Mouse (Mus musculus): ENCODE data around the gene Pkm.

Gene Pkm

DNA sequence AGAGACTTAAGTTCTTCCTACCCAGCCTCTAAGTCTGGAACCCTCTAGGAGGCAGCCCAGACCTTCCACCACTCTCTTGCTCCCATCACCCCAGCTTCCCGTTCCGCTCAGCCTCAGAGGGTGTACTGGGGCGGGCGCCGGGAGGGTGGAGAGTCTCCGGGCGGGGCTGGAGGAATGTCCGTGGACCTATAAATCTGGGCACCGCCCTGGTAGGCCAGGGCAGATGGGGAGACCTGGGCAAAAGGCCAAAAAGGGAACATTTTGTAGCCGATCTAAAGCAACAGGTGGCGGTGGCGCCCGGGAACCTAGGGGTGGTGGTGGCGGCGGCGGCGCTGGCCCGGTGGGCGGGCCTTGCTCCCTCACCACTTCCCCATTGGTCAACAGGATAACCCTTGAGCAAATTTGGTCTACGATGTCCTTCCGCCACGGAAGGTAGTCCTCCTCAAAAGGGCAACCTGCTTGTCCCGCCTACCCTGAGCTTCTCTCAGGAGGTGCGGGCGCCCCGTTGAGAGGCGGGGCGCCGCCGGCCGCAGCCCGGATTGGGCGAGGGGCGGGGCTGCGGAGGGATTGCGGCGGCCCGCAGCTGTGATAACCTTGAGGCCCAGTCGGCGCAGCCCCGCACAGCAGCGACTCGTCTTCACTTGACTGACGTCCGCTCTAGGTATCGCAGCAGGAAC is at the start of gene Pkm:
Gene Pkm, plus strand, starts transcription at position 411 of the 677 bp plus-strand sequence.
- DNase-seq (ENCODE audit: extremely low spot score, low read depth, low spot score) = peak; percentile 100

DNA sequence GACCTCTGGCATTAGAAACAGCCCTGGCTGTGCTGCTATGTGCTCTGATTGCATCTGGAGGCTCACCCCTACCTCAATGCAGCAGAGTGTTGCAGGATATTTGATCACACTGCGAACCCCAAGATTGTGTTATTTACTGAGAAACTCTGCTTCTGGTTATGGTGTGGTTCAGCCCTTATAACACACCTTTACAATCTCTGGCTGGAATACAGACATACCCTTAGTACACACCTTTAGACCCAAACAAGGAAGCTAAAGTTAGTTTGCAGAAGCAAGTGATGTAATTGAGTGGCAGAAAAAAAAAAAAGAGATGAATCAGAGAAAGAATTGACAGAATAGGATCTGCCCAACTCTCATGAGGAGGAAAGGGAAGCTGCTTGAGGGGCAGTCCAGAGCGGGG is 45.2 kb upstream of the Pkm start:
- no peak for DNase-seq (ENCODE audit: extremely low spot score, low read depth, low spot score)

DNA sequence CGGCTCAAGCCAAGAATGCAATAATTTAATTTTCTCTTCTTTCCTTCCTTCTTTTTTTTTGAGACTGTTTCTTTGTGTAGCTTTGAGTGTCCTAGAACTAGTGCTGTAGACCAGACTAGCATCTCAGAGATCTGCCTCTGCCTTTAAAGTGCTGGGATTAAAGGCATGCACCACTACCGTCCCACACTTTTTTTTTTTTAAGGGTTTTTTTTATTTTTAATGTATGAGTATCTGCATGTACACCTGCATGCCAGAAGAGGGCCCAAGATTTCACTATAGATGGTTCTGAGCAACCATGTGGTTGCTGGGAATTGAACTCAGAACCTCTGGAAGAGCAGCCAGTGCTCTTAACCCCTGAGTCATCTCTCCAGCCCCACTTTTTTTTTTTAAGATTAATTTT is 40.4 kb upstream of the Pkm start:
- no peak for DNase-seq (ENCODE audit: extremely low spot score, low read depth, low spot score)

DNA sequence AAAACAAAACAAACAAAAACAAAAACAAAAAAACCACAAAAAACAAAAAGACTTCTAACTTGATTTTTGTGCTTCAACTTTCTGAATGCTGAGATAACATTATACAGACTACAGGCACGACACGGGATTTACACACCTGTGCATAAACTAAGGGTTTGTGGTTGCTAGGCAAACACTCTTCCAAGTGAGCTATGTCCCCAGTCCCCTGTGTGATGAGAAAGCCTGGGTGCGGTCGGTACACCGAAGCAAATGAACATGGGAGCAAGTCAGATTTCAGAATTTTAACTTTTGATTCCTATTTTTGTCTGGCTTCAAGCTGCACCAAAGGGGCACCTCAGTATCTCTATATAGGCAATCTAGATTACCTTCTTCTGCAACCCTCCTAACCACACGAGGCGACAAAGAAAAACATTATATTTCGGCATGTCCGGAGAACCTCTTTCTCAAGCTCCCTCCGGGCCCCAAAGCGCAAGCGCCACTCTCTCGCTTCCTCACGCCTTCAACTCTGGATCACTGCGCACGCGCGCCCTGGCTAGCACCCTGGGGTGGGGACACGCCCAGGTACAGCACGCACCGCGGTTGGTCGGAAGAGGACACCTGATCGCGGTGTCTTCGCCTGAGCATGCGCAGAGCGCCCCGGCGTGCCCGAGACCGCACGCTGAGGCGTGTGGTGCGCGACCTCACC is 39.4 kb upstream of the Pkm start, which contains the start of gene Parp6:
Gene Parp6, plus strand, starts transcription at position 663 of the 685 bp plus-strand sequence.
- DNase-seq (ENCODE audit: extremely low spot score, low read depth, low spot score) = peak; percentile 88

DNA sequence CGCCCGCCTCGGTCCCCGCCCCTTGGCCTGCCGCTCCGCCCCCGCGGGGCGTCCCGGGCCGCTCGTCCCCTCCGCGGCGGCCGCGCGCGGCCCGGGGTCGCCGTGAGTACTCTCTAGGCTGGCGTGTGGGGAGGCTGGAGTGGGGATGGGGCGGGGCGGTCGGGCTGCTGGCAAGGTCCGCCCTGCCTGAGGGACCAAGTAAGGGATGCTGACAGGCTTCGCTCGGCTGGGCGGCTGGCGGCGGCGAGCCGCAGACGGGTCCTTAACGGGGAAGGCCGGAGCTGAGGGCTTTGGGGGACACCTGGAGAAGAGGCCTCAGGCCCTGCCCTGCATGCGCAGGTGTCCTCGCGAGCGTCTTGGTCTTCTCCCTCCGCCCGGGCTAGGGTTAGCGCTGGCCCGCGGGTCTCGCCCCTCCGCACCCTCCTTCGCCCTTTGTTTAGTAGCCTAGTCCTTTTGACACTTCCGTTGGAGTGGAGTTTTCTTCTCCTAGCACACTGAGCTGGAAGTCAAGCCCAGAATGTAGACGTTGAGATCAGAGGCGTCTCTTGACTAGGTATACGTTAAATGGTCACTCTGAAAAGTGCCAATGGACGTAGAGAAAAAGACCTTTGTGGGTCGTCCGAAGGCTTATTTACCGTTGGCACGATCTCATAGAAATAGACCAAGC is 38.7 kb upstream of the Pkm start:
- DNase-seq (ENCODE audit: extremely low spot score, low read depth, low spot score) = peak; percentile 2

DNA sequence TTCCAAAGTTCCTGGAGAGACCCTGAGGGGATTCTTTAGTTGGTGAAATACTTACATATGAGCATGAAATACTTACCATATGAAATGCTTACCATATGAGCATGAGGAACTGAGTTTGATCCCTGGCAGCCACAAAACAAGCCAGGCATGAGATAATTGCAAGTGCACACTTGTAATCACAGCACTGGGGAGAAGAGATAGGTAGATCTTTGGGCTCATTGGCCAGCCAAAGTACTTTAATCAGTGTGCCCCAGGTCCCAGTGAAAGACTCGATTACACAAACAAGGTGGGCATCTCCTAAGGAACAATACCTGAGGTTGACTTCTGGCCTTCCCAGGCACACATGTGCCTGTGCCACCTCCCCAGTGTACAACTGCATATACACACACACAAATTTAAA is 17.8 kb upstream of the Pkm start:
- DNase-seq (ENCODE audit: extremely low spot score, low read depth, low spot score) = no peak

DNA sequence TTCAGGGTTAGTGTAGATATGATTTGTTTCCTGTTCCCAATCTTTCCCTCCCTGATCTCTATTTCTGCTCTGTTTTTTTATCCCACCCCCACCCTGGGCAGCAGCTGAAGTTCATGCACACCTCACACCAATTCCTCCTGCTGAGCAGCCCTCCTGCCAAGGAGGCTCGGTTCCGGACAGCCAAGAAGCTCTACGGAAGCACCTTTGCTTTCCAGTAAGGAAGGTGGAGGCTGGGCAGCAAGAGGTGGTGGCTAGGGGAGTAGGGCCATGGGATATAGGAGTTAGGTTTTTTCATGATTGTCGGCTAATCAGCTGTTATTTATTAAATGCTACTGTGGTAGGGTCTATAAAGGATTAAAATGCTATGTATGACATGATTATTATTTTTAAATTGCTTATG is 16.2 kb upstream of the Pkm start:
- no peak for DNase-seq (ENCODE audit: extremely low spot score, low read depth, low spot score)

DNA sequence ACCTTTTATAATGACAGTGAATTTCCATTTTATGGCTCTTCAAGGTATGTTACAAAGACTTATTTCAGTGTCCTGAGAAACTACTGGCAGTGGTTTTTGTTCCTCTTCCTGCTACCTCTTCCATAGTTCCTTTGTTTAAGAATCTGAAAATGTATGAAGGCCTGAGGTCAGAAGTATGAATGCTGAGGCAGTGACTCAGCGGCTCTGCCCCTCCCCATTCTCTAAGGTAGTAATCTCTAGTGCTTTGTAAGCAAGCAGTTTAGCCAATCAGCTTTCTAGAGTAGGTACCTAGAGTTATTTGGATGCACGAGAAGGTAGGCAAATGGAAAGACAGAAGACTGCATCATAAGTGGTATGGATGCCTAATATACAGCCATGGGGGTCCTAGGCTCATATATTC is 14.8 kb upstream of the Pkm start:
- no peak for DNase-seq (ENCODE audit: extremely low spot score, low read depth, low spot score)

DNA sequence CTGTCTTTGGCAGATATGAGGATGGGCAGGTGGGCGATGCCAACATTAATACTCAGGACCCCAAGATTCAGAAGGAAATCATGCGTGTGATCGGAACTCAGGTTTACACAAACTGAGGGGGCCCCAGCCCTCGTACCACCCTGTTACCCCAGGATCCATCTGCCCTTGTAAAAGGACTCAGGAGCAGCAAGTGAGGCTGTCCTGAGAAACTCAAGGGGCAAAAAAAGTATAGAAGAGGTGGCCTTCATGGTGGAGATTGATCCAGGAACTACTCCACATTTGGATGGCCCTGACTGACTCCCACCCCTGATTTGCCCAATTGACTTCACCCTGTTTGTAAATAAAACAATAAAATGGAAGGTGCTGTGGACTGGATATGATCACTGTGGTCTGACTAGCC is 6.3 kb upstream of the Pkm start:
- DNase-seq (ENCODE audit: extremely low spot score, low read depth, low spot score) = no peak

DNA sequence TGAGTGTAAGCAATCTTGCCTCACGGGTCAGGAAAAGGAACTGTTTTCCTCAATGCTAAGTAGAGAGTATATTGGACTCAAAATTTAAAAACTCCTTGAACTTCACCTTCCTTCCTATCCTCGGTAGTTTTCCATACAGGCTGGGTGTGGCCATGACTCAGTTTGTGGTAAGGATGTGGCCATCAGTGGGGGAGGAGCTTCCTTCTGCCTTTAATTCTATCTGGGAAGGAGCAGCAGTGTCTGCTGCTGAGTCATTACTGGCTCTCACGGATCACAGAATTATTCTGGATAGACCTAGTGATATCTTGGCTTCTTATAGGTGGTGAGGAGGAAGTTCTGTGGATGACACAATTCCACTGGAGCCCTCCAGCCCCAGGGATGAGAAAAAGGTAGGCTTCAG is 2.8 kb upstream of the Pkm start:
- DNase-seq (ENCODE audit: extremely low spot score, low read depth, low spot score) = no peak

DNA sequence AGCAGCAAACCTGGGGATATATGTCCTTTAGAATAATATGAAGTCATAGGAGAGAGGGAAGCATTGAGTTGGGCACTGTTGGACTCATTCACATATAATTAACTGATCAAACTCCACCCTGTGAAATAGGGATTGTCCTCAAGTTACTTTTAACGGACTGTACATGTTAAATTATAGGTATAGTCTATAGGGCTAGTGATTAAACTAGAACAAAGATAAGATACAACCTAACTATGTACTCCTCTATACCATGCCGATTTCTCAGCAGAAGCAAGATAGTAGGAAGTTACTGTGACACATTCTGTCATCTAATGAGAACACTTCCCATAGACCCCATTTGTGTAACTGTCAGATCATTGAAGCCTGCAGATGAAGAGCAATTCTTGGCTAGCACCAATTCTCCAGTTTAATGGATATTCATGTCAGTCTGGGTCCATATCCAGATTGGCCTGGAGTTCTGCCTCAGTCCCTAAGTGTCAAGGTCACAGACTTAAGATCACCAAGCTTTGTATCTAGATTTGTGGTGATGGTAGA is 1.7 kb upstream of the Pkm start:
- no peak for DNase-seq (ENCODE audit: extremely low spot score, low read depth, low spot score)

DNA sequence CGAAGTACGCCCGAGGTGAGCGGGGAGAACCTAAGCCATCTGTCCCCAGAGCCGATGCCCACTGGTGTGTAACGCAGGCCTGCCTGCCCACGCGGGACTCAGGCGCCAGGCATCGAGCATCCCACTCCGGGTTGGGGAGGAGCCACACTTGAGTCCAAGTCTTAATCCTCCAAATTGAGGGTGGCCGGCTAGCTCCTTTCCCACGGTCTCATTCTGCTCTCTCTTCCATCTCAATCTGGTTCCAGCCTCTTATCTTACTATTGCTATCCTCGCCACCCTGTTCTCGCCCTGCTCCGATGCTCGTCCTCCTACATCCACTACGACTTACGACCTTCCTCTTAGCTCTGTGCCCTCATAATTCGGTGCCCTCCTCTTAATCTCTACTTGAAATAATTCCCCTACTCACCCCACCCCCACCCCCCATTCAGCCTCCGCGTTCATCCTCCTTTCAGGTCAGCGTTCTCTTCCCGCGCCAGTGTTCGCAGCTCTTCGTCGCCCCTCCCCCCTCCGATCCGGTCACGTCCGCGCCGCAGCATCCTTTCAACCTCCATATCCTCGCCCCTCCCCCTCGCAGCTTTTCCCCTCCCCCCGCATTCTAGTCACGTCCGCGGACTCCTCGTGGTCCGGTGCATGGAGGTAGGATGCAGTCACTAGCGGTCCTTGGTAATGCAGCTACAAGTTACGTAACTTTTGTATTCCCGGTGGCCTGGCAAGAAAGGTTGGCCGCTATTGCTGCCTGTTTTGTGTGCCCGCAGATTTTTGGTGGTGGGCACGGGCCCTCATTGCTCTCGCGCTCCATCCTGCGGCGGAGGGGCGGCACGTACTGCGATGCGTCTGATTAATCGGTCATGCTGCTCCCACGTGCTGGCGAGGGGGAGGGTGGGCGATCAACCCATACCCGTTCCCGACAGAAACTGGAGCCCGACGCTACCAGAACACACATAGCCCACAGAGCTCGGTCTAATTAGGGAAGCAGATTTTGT is 758 bp downstream of the Pkm start:
- peak; percentile 62 for DNase-seq (ENCODE audit: extremely low spot score, low read depth, low spot score)

DNA sequence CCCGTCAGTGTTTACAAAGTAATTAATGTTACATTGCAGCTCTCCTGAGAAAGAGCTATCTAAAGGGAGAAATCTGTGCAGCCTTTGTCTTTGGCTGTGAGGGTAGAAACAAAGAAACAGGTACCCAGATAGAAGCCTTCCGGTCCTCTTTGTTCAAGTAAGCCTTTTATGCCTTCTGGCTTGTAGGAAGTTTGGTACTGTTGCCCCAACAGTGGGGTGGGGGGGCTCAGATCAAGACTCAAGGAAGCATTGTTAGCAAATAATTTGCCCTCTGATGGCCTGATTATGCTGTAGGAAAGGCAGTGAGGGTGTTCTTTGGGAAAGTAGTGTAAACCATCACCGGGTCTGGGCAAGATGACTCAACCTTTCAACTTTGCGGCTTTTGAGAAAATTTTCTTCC is 2.0 kb downstream of the Pkm start:
- DNase-seq (ENCODE audit: extremely low spot score, low read depth, low spot score) = no peak

DNA sequence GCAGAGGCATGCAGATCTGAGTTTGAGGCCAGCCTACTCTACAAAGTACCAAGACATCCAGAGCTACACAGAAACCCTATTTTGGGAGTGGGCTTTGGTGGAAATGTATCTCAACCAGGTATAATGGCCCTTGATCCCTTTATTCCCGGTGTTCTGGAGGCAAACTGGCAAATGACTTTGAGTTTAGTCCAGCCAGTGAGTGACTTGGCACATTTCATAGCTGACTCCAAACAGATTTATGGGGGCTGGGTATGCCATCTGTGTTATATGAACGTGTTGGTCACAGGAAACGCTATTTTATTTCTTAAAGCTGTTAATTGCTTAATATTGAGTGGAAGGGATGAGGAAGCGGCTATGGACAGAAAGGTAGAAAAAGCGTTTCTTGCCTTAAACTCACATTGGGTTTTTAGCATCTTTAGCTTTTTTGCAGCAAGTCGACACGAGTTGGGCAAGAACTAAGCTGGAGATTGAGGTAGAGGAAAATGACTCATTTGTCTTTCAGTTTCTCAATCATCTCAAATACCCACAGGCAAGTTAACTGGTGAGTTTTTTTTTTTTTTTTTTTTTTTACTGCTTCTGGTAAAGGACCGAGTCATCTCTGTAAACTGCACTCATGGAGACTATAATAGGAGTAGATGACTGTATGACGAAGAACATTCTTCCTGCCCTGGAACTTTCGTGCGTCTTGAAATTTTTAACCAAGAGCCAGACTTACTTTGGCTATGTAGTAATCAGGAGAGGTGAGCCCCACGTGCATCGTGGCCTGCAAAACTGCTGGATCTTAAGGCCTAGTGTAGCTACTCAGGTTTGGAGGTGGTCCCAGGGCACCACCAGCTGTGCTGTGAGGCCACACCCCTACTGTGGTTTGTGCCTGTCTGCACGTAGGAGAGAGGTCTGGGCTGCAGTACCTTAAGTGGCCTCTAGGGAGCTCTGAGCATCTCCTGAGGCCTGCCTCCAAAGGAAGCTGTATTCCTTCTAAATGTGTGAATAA is 3.2 kb downstream of the Pkm start:
- peak; percentile 96 for DNase-seq (ENCODE audit: extremely low spot score, low read depth, low spot score)

DNA sequence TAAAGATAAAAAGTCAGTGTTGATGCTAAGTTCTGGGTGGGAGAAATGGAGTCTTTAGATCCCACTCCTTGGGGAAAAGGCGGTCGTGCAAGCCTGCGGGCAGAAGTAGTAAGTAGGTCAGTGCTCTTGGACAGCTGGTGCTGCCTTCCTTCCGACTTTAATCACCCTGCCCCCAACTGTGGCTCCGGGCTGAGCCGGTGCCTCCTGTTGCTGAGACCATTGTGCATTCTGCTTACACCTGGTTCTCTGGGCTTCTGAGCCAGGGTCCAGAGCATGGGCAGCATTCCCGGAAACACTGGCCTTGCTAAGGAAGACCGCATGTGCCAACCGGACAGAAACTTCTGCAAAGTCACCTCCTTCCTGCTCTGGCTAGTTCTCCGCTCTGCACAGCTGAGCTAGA is 4.3 kb downstream of the Pkm start:
- no peak for DNase-seq (ENCODE audit: extremely low spot score, low read depth, low spot score)

DNA sequence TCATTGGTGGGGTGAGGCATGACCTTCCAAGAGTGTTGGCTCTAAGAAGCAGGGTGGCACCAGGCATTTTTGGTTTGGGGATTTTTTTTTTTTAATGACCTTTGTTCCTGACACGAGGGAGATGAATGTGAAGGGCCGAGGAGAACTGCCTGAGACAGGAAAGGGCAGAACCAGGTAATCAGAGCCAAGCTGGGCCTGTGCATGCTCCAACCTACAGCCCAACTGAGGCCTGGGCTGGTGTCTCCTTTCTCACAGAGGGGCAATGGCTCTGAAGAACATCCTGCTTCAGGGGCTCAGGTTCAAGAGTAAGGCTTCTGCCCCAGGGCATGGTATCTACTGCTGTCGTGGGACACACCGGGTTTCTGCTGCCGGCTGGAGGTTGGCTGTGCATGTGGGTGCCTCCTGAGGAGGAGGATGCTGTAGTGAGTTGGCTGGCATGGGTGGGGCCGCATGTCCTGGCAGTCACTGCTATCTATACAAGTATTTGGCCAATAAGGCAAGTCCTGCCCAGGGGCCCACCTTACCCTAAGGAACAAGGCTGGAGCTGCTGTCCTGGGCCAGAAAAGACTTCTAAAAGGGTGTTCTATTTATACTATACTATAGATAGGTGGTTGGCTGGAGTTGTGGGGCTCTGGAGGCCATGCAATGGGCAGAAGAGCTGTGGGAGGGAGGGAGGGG is 5.3 kb downstream of the Pkm start:
- no peak for DNase-seq (ENCODE audit: extremely low spot score, low read depth, low spot score)

DNA sequence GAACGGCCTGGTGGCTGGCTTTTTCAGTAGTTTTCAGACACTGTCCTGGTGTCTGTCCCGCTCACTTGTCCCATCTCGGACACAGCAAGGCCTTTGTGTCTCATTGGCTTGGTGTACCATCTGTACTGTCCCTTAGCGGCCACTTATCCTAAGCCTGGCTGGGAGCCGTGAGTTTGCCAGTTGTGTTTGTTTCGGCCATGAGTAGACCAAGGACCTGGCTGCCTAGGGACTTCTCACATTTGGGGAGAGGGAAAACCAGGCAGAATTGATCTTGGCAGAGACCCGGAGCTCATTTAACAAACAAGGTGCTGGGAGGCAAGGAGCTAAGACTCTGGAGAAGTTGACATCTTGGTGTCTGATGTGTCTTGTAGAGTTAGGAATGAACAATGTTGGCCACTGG is 7.1 kb downstream of the Pkm start:
- no peak for DNase-seq (ENCODE audit: extremely low spot score, low read depth, low spot score)

DNA sequence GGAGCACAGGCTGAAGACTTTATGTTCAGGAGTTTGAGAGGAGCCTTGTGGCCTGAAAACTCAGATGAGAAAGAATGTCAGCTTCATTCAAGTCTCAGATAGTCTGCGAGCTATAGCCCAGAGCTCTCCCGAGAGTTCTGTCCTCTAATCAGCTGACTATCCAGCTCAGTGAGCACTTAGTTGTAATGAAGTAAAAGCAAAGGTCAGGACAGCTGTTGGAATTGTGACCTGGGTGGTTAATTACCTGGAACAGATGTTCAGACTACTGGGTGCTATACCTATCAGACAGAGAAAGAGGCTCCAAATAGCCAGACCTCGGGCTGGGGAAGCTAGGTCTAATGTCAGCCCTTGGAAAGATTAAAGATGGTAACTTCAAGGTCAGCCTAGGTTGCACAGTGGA is 7.8 kb downstream of the Pkm start:
- DNase-seq (ENCODE audit: extremely low spot score, low read depth, low spot score) = no peak

DNA sequence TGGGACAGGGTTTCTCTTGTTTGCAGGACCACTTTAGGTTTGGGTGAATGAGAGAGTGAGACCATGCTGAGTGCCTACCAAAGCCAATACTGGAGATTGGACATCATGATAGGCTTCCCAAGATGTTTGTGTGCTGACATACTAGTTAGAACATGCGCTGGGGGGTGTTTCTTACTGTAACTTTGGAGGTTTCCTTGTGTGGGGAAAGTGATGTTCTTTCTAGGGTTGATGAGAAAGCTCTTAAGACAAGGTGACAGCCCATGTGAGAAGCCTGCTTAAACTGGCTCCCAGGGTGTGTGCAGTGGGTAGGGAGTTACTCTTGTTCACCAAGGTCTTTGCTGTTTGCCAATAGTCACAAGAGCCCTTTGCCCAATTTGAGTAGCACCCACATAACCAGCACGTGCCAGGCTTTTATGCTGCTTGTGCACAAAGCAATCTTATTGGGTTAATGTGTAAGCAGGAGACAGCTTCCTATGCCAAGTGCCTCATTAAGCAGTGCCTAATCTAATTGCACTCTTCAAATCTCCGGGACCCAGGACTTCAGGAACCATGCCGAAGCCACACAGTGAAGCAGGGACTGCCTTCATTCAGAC is 8.6 kb downstream of the Pkm start:
- DNase-seq (ENCODE audit: extremely low spot score, low read depth, low spot score) = no peak

All from hindlimb bud, embryonic 11.5 days (tissue).